Mouse (Mus musculus) small intestine, adult 2 months (tissue): ENCODE results near the gene Zfp658. TPM values are rescaled to one million over a fixed set of nuclear protein-coding genes. Genes with fewer than 3 reads are reported as not detected.
A peak's percentile ranks its signal among the peaks of the same experiment; 100 is the strongest.

Experiments used
- H3K27ac ChIP-seq: fragments of 200-500 bp; 2 replicates; pipeline ENCODE4 v1.5.1; 2012; ENCODE audit warnings: low read depth, low read length, control low read depth, inconsistent platforms; ENCODE audit not compliant: insufficient read depth
- H3K27me3 ChIP-seq: fragments of 200-500 bp; 2 replicates; pipeline ENCODE4 v1.6.1; 2012; ENCODE audit warnings: mild to moderate bottlenecking, moderate library complexity, low read length, inconsistent platforms; ENCODE audit not compliant: control insufficient read depth, insufficient read depth
- H3K36me3 ChIP-seq: fragments of 200-500 bp; 2 replicates; pipeline ENCODE4 v1.6.1; 2012; ENCODE audit warnings: mild to moderate bottlenecking, low read length, control low read depth, inconsistent platforms; ENCODE audit not compliant: control insufficient read depth, insufficient read depth
- H3K4me1 ChIP-seq: fragments of 200-500 bp; 2 replicates; pipeline ENCODE4 v1.6.1; 2012; ENCODE audit warnings: low read length, inconsistent platforms, mixed read lengths; ENCODE audit not compliant: control insufficient read depth, insufficient read depth, insufficient read length
- H3K4me3 ChIP-seq: fragments of 200-500 bp; 2 replicates; pipeline ENCODE4 v1.5.1; 2012; ENCODE audit warnings: low read depth, mild to moderate bottlenecking, control low read depth, inconsistent platforms, low read length, moderate library complexity
- CTCF ChIP-seq: fragments of 200-500 bp; IDR thresholded peaks from 2 replicates; pipeline ENCODE4 v1.5.1; 2012; ENCODE audit warnings: low read depth, mild to moderate bottlenecking, control low read depth, inconsistent platforms, low read length, moderate library complexity, mixed read lengths; ENCODE audit not compliant: insufficient replicate concordance, insufficient read length; ENCODE audit errors: extremely low read depth
- POLR2A ChIP-seq: fragments of 200-500 bp; IDR thresholded peaks from 2 replicates; pipeline ENCODE4 v1.6.1; 2012; ENCODE audit warnings: low read depth, mild to moderate bottlenecking, control low read depth, inconsistent platforms, low read length, moderate library complexity
- WGBS: fragments of 180-500 bp; shearing (Covaris S2); methylation state at CpG from one replicate; pipeline ENCODE4 v1.1.7; 2018; 5-methylcytosine and 5-hydroxymethylcytosine counted together
- polyA plus RNA-seq: library from polyadenylated mRNA; depleted of rRNA; stranded (reverse); fragments of >200 nt; gene quantifications from 2 replicates; pipeline ENCODE4 v1.2.3, GENCODE M21; 2012; rRNA removed

Zfp658 gene
- polyA plus RNA-seq = 0.28 and 0.36 TPM in 2 replicates

DNA sequence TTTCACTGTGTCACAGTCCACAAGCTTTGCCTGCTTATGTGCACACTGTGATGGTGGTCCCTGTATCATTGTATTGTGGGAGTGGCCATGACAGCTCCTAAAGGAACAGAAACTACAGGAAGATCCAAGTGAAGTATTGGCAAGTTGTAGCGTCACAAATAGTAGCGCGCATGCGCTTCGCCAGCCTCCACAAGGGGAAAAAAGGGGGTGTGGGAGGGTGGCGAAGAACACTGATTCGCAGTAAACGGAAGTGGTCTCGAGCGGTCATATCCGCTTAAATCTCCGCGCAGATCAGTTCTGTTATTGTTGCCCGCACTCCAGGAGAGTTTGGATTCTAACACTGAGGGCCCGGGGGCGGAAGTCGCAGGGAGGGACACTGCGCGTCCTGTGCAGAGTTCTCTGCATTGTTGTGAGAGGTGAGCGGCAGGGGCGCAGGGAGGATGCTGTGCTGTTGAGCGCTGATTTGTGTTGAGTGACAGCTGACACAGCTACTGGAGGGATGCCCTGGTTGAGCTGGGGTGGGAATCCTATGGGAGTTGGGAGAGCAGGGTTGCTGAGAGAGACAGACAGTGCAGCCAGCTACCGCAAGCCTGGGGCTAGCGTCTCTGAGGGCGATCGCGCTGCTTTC lies at the start of gene Zfp658:
Gene Zfp658 (plus strand): TSS at position 251 of the 628 bp plus-strand sequence.
- peaks cover 7% of the 10 kb centered on the region; the same call in 1 of the 2 replicates for H3K4me1 ChIP-seq

GRCm38 (mm10) chr7:43512519-43512918 lies 49.5 kb upstream of the Zfp658 start:
- Histone ChIP-seq H3K4me1 (peaks cover 2% of the 10 kb centered on the region; the same call in 1 of the 2 replicates), H3K27ac (no peak overlapping the region), H3K27me3 (no peaks in the 10 kb centered on the region), H3K36me3 (no peaks in the 10 kb centered on the region), H3K4me3 (no peak overlapping the region)
- 85% methylated on average over 4 of the region's 4 CpGs for WGBS
- TF ChIP-seq POLR2A (no peak), CTCF (no peak)

More for the DNA sequence above, at the start of gene Zfp658:
- H3K36me3 ChIP-seq = no peaks in the 10 kb centered on the region
- peak within 1 kb of the TSS; percentile 62 for H3K27ac ChIP-seq
- no peaks in the 10 kb centered on the region for H3K27me3 ChIP-seq
- TF ChIP-seq POLR2A = peak; percentile 41; the same call in 1 of the 2 replicates
- TF ChIP-seq CTCF = no peak
- whole genome bisulfite sequencing = under 1% methylated on average over 27 of the region's 27 CpGs
- peak within 1 kb of the TSS; percentile 81 for H3K4me3 ChIP-seq

GRCm38 (mm10) chr7:43515076-43515475 lies 47.0 kb upstream of the Zfp658 start:
- no peak overlapping the region for H3K27ac ChIP-seq
- H3K4me1 ChIP-seq = peaks cover 2% of the 10 kb centered on the region; the same call in 1 of the 2 replicates
- H3K27me3 ChIP-seq = no peaks in the 10 kb centered on the region
- WGBS = 78% methylated on average over 5 of the region's 5 CpGs
- TF ChIP-seq CTCF = no peak
- H3K36me3 ChIP-seq = no peaks in the 10 kb centered on the region
- H3K4me3 ChIP-seq = no peak overlapping the region

DNA sequence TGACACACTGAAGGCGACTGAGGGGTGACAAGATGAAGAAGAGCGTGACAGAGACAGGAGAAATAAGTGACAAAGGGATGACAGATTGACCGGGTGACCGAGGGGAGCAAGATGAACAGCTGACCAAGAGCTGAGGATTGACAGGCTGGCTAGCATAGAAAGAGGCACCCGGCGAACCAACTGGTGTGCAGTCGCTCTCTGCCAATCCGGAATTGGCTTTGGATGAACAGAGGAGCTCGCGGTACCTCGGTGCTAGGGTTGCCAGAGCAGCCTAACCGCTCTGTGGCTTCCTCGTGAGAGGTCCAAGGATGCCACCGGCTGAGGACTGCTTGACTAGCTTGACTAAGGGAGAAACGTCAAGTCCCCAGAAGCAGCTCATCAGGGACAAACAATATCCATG lies 43.7 kb upstream of the Zfp658 start:
- H3K4me1 ChIP-seq = peaks cover 2% of the 10 kb centered on the region; the same call in 1 of the 2 replicates
- no peak overlapping the region for H3K27ac ChIP-seq
- H3K36me3 ChIP-seq = no peaks in the 10 kb centered on the region
- 78% methylated on average over 15 of the region's 15 CpGs for WGBS
- H3K4me3 ChIP-seq = no peak overlapping the region
- no peak for TF ChIP-seq POLR2A
- TF ChIP-seq CTCF = no peak
- no peaks in the 10 kb centered on the region for H3K27me3 ChIP-seq

GRCm38 (mm10) chr7:43522776-43523175 lies 39.3 kb upstream of the Zfp658 start:
- TF ChIP-seq POLR2A (no peak), CTCF (no peak)
- Histone ChIP-seq H3K27me3 (no peaks in the 10 kb centered on the region; the same call in 1 of the 2 replicates), H3K27ac (no peak overlapping the region), H3K36me3 (no peaks in the 10 kb centered on the region), H3K4me3 (no peak overlapping the region), H3K4me1 (no peaks in the 10 kb centered on the region)
- WGBS = 84% methylated on average over 2 of the region's 2 CpGs

- TF ChIP-seq CTCF (no peak), POLR2A (no peak)
- Histone ChIP-seq H3K27me3 (no peaks in the 10 kb centered on the region; the same call in 1 of the 2 replicates), H3K27ac (no peak overlapping the region), H3K4me1 (no peaks in the 10 kb centered on the region), H3K4me3 (no peak overlapping the region), H3K36me3 (no peaks in the 10 kb centered on the region)
- WGBS = 44% methylated on average over 3 of the region's 3 CpGs
Measured at GRCm38 (mm10) chr7:43525313-43525712, 36.7 kb upstream of the Zfp658 start.

- H3K27ac ChIP-seq = 0 out of 2 replicates have a peak overlapping the region, but pooled peaks have one; percentile 67
- no peak overlapping the region for H3K4me3 ChIP-seq
- no peaks in the 10 kb centered on the region; the same call in 1 of the 2 replicates for H3K27me3 ChIP-seq
- 62% methylated on average over 8 of the region's 8 CpGs for WGBS
- TF ChIP-seq POLR2A (no peak), CTCF (no peak)
- H3K36me3 ChIP-seq = no peaks in the 10 kb centered on the region
- no peaks in the 10 kb centered on the region for H3K4me1 ChIP-seq
Measured at GRCm38 (mm10) chr7:43530216-43530785, 31.8 kb upstream of the Zfp658 start.
